Mouse (Mus musculus): Measurements from ENCODE around the gene Baz2b.
"Not testable (repeated sequence)": the region's sequence is repeated elsewhere in the genome, so short reads cannot be mapped to it uniquely, and the experiment has no call there.

The Baz2b gene

GRCm38 (mm10) chr2:60088785-60089527, 120.7 kb downstream of the Baz2b start:
- no peak for DNase-seq (ENCODE audit: low spot score)

DNA sequence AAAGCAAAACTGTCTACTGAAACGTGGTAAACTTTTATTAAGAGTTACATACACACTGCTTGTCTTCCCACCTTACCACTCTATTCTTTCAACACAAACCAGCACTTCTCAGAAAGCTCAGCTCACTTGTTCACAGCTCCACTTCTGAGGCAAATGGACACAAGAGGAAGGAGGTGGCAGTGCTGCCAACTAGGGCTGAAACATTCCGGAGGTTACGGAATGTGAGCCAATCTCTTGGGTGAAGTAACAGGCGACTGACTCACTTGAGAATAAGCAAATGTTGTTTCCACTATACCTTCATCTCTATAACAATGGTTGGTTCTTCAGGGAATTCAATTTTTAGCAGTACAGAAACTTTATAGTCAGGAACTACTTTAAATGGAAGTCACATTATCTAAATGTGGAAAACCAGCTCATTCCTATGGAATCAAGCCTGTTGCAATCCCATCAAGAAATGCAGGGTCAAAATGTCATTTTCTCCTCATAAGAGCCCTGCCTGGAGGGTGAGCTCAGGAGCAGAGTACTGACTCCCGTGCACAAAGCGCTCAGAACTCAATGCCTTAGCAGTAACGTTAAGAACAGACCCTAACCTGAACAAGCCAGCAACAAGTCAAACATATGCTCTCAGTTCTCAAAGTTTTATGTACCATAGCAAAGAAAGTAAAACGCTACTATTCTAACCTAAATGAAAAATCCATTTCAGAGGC, 123.3 kb downstream of the Baz2b start:
- DNase-seq (ENCODE audit: low spot score), result no peak

- DNase-seq (ENCODE audit: low spot score), result no peak
Measured at GRCm38 (mm10) chr2:60084823-60085222, 124.8 kb downstream of the Baz2b start.

DNA sequence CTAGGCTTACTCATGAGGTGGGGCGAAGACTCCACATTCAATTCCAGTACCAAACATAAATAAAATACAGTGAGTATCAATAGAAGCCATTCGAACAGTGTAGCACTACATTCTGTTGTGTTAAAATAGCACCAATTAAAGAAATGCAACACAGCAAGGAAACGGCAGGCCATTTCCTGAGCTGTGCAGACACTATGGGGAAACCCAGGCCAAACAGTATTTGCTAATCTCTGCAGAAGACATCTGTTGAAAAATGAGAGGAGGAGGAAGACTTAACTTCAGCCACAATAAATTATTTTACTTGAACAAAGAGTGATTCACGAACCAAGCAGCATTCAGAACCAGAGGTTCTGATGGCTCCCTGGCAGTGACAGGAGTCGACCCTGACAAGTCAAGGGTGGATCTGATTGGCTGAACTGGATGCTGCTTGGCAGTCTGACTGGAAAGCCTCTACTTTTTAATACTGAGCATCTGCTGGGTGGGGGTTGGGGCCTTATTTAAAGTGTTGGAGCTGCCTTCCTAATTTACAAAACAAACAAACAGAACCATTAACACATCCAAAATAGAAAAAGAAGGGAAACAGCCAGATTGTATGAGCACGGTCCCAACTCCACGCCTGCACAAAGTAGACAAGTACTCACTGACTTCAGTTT, 126.5 kb downstream of the Baz2b start:
- DNase-seq (ENCODE audit: low spot score), result no peak

- DNase-seq (ENCODE audit: low spot score), result no peak
Measured at GRCm38 (mm10) chr2:60082225-60082624, 127.4 kb downstream of the Baz2b start.

GRCm38 (mm10) chr2:60080831-60081230, 128.8 kb downstream of the Baz2b start:
- no peak for DNase-seq (ENCODE audit: low spot score)

- DNase-seq (ENCODE audit: low spot score), result no peak
Measured at GRCm38 (mm10) chr2:60077631-60078030, 132.0 kb downstream of the Baz2b start.

DNA sequence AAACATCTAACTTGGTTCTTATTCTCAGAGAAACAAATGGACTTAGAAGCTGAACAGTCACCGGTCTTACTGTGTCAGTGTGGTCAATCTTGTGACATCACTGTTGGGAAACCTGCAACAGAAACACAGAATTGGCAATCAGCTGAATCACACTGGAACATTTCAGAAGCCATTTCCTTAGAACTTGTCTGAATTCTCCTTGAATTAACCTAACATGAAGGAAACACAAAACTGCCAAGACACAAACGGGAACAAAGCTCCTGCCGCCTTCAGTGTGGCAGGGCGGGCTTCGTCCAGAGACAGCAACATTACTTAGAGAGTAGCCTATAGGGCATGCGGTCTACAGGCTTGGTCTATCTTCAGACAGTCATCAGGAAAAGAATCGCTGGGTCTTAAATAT, 132.8 kb downstream of the Baz2b start:
- no peak for DNase-seq (ENCODE audit: low spot score)

- no peak for DNase-seq (ENCODE audit: low spot score)
Measured at GRCm38 (mm10) chr2:60076025-60076424, 133.6 kb downstream of the Baz2b start.

DNA sequence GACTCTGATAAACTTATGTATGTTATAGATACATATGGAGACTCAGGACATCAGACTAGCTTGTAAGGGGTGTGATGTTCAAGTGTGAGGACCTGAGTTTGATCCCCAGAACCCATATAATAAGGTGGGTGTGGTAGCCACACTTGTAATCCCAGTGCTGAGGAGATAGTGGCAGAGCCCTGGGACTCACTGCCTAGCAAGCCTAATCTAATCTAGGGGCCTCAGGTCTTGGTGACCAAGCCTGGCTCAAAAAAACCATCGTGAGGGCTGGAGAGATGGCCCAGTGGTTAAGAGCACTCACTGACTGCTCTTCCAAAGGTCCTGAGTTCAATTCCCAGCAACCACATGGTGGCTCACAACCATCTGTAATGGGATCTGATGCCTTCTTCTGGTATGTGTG, 135.8 kb downstream of the Baz2b start:
- DNase-seq (ENCODE audit: low spot score), result not testable (repeated sequence)

GRCm38 (mm10) chr2:60071813-60072212, 137.8 kb downstream of the Baz2b start:
- DNase-seq (ENCODE audit: low spot score), result no peak

- DNase-seq (ENCODE audit: low spot score), result no peak
Measured at GRCm38 (mm10) chr2:60070938-60071337, 138.7 kb downstream of the Baz2b start.

GRCm38 (mm10) chr2:60068468-60068867, 141.2 kb downstream of the Baz2b start:
- no peak for DNase-seq (ENCODE audit: low spot score)

DNA sequence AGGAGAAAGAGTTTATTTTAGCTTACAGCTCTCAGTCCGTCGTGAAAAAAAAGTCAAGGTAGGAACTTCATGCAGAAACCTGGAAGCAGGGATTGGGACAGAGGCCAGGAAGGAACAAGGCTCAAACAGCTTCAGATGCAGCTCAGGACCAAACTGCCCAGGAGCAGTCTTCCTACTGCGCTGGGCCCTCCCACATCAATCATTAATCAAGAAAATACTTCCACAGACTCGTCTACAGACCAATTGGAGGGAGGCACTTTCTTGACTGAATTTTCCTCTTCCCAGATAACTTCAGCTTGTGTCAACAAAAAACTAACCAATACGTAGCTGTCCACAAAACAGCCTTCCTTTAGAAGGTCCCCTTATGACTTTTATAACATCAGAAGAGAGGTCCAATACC, 144.2 kb downstream of the Baz2b start:
- DNase-seq (ENCODE audit: low spot score), result no peak

- DNase-seq (ENCODE audit: low spot score), result no peak
Measured at GRCm38 (mm10) chr2:60060185-60060775, 149.4 kb downstream of the Baz2b start.

- no peak for DNase-seq (ENCODE audit: low spot score)
Measured at GRCm38 (mm10) chr2:60059300-60059699, 150.3 kb downstream of the Baz2b start.

DNA sequence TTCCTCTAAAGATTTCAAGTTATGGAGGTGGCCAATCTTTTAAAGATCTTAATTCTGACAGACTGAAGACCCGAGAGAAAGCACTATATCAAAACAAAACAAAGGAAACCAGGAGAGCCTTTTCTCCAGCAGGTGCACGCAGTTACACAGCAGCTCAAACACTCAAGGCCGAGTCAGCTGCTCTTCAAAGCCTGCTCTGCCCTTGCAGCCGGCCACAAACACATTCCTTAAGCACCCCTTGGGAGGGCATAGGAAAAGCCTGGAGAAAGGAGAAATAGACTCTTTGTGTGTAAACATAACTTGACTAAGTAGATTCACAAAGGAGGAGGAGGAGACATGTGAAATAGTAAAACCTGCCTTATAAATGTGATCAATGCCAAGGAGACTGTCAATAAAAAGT, 153.6 kb downstream of the Baz2b start:
- DNase-seq (ENCODE audit: low spot score), result no peak

- DNase-seq (ENCODE audit: low spot score), result no peak
Measured at GRCm38 (mm10) chr2:60054808-60055535, 154.7 kb downstream of the Baz2b start.

DNA sequence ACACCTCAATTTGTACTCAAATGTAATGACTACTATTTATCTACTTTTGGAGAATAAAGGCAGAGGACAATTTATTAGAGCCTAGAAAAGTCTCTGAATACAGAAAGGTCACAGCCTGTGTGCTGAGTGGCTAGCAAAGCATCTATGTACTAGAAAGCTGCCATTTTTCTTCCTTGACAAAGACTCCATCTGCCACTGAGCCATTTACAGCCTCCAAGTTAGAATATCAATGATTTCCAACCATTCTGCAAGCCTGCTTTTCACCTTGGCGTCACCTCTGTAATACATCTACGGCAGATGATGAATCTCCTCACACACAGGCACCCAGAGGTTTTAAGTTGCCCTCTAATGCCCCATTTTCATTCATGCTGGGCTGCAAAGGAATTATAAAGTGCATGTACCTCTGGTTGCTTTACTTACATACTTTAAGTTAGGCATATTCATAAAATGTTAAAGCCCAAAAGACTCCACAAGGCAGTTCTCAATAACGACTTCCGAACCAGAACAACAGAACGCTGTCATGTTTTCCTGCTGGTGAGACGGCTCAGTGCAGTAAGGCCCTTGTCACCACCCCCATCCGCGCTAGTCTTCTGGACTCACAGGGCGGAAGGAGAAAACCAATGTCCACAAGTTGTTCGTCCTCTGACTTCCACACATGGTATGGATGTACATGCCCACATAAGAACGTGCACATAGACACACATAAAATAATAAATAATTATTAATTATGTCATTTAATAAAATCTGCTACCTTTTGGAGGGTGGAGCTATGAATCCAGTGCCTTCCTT, 156.2 kb downstream of the Baz2b start:
- no peak for DNase-seq (ENCODE audit: low spot score)

GRCm38 (mm10) chr2:60050667-60051460, 158.8 kb downstream of the Baz2b start:
- DNase-seq (ENCODE audit: low spot score), result no peak

Data from urinary bladder, postnatal 10 days (tissue).